Mouse (Mus musculus) lung, embryonic 14.5 days (tissue): ENCODE measurements around the gene Ssbp2. TPM values are rescaled to one million over a fixed set of nuclear protein-coding genes. Genes with fewer than 3 reads are reported as not detected.

Source experiments
- ATAC-seq: fragments of 200-750 bp; cut with Nextera tagmentation; 2 replicates; pipeline ENCODE4 v1.8.0; 2017; ENCODE audit warnings: mild to moderate bottlenecking, moderate TSS enrichment, moderate library complexity; ENCODE audit not compliant: insufficient read depth
- DNase-seq: peaks from one replicate; pipeline ENCODE4 v3.0.0-alpha.2; 2015
- H3K27ac ChIP-seq: fragments of 300-500 bp; sonication (generic); 2 replicates; pipeline ENCODE4 v1.5.1; 2014; ENCODE audit warnings: low read depth, mild to moderate bottlenecking, moderate library complexity
- H3K27me3 ChIP-seq: fragments of 300-500 bp; sonication (generic); 2 replicates; pipeline ENCODE4 v1.6.1; 2014; ENCODE audit warnings: low read length, control low read depth; ENCODE audit not compliant: insufficient read depth
- H3K36me3 ChIP-seq: fragments of 300-500 bp; sonication (generic); 2 replicates; pipeline ENCODE4 v1.6.1; 2014; ENCODE audit warnings: control low read depth; ENCODE audit not compliant: insufficient read depth
- H3K4me1 ChIP-seq: fragments of 300-500 bp; sonication (generic); 2 replicates; pipeline ENCODE4 v1.6.1; 2014; ENCODE audit warnings: antibody characterized with exemption, control low read depth; ENCODE audit not compliant: insufficient read depth
- H3K4me2 ChIP-seq: fragments of 300-500 bp; sonication (generic); 2 replicates; pipeline ENCODE4 v1.6.1; 2014; ENCODE audit warnings: mild to moderate bottlenecking
- H3K4me3 ChIP-seq: fragments of 300-500 bp; sonication (generic); 2 replicates; pipeline ENCODE4 v1.5.1; 2014; ENCODE audit warnings: low read depth, low read length
- H3K9ac ChIP-seq: fragments of 300-500 bp; sonication (generic); 2 replicates; pipeline ENCODE4 v1.6.1; 2014
- H3K9me3 ChIP-seq: fragments of 300-500 bp; sonication (generic); 2 replicates; pipeline ENCODE4 v1.6.1; 2016; ENCODE audit warnings: low read depth, low read length, control low read depth
- CTCF ChIP-seq: IDR thresholded peaks from 2 replicates; pipeline ENCODE4 v1.5.1; 2016; ENCODE audit warnings: antibody characterized with exemption, low read depth
- WGBS: fragments of 180-500 bp; shearing (Covaris S2); extraction: QIAGEN DNeasy Blood & Tissue Kit; methylation state at CpG from one replicate; pipeline ENCODE4 v1.1.7; 2014; 5-methylcytosine and 5-hydroxymethylcytosine counted together
- polyA plus RNA-seq: library from polyadenylated mRNA; unstranded; fragments of >200 nt; fragmentation: Nextera tagmentation; extraction: Ambion mirVana; gene quantifications from 2 replicates; pipeline ENCODE4 v1.2.1, GENCODE M21; 2014

Ssbp2 gene
- polyA plus RNA-seq, 1 experiment from 2014 or later, result 95.0 TPM

DNA sequence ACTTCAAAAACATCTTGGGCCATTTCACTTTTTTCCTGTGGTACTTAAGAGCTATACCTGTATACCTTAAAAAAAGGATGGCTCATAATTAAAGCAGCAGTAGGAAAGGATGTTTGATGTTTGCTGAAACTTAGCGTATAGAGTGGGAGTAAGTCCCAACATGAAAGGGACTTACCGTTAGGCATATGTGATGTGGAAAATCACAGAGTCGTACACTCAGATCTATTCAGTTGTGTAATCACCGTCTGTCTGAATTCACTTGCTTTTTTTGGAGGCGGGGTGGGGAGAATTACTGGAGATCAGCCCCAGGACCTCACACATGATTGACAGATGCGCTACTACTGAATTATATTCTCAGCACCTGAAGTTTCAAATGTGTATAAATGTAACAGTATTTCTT is 104.7 kb downstream of the Ssbp2 start:
- Histone ChIP-seq H3K4me1 (no peaks in the 10 kb centered on the region), H3K27me3 (no peaks in the 10 kb centered on the region), H3K4me3 (no peak overlapping the region), H3K27ac (no peak overlapping the region), H3K9me3 (no peaks in the 10 kb centered on the region), H3K4me2 (no peak overlapping the region), H3K36me3 (peaks cover 3% of the 10 kb centered on the region; the same call in 1 of the 2 replicates), H3K9ac (no peak overlapping the region)
- no peak for DNase-seq
- 88% methylated on average over 6 of the region's 6 CpGs for WGBS
- no peak for TF ChIP-seq CTCF
- no peak for ATAC-seq

- no peaks in the 10 kb centered on the region for H3K36me3 ChIP-seq
- no peak overlapping the region for H3K4me2 ChIP-seq
- ATAC-seq (no peak), DNase-seq (no peak)
- TF ChIP-seq CTCF, result no peak
- no peak overlapping the region for H3K4me3 ChIP-seq
- no peaks in the 10 kb centered on the region for H3K9me3 ChIP-seq
- no peak overlapping the region for H3K27ac ChIP-seq
- H3K27me3 ChIP-seq, result no peaks in the 10 kb centered on the region
- H3K4me1 ChIP-seq, result no peaks in the 10 kb centered on the region
- H3K9ac ChIP-seq, result no peak overlapping the region
Measured at GRCm38 (mm10) chr13:91581504-91581903, 121.4 kb downstream of the Ssbp2 start.

DNA sequence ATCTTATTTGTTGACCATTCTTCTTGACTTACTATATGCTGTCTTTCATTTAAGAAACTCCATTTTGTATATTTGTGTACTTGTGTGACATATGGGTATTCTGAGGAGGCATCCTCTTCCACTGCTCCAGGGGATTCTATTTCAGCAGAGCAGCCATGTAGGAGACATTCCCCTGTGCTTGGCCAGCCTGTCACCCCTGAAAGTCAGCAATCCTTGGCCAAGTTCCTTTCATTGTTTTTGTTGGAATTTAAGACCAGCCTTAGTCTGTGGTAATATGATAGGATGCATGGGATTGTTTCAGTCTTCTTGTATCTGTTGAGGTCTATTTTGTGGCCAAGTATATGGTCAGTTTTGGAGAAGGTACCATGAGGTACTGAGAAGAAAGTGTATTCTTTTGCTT is 122.1 kb downstream of the Ssbp2 start:
- no peak overlapping the region for H3K4me3 ChIP-seq
- H3K4me2 ChIP-seq, result no peak overlapping the region
- no peak for TF ChIP-seq CTCF
- H3K27me3 ChIP-seq, result no peaks in the 10 kb centered on the region
- H3K9me3 ChIP-seq, result no peaks in the 10 kb centered on the region
- no peak overlapping the region for H3K27ac ChIP-seq
- H3K4me1 ChIP-seq, result no peaks in the 10 kb centered on the region
- no peaks in the 10 kb centered on the region for H3K36me3 ChIP-seq
- DNase-seq (no peak), ATAC-seq (no peak)
- H3K9ac ChIP-seq, result no peak overlapping the region

- no peaks in the 10 kb centered on the region for H3K9me3 ChIP-seq
- no peak for ATAC-seq
- no peaks in the 10 kb centered on the region for H3K27me3 ChIP-seq
- TF ChIP-seq CTCF, result peak; percentile 6; the same call in 1 of the 2 replicates
- DNase-seq, result no peak
- WGBS, result 75% methylated on average over 5 of the region's 5 CpGs
- no peak overlapping the region for H3K4me3 ChIP-seq
- no peaks in the 10 kb centered on the region for H3K4me1 ChIP-seq
- H3K36me3 ChIP-seq, result no peaks in the 10 kb centered on the region
- no peak overlapping the region for H3K9ac ChIP-seq
- no peak overlapping the region for H3K27ac ChIP-seq
- no peak overlapping the region for H3K4me2 ChIP-seq
Measured at GRCm38 (mm10) chr13:91586368-91586767, 126.3 kb downstream of the Ssbp2 start.

DNA sequence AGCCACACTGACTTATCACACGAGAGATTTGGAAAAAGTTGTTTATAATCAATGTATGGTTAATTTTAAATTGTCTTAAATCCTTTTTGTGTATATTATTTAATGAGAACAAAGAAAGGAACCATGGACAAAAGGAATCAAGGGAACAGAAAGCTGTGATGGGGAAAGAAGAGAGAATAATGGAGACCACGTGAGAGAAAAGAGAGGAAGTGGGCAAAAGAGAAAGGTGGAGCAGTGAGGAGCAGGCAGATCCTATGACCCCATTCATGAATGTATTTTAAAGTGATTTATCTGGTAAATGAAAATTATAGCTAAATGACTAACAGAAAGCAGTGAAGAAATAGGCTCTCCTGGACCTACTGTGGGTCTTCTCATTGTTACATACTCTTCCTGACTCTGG is 128.4 kb downstream of the Ssbp2 start:
- no peak overlapping the region for H3K27ac ChIP-seq
- H3K4me1 ChIP-seq, result no peaks in the 10 kb centered on the region
- no peak overlapping the region for H3K9ac ChIP-seq
- TF ChIP-seq CTCF, result no peak
- H3K4me3 ChIP-seq, result no peak overlapping the region
- 72% methylated on average over 2 of the region's 2 CpGs for WGBS
- H3K9me3 ChIP-seq, result no peaks in the 10 kb centered on the region
- no peak for DNase-seq
- H3K4me2 ChIP-seq, result no peak overlapping the region
- H3K36me3 ChIP-seq, result no peaks in the 10 kb centered on the region
- ATAC-seq, result no peak
- H3K27me3 ChIP-seq, result no peaks in the 10 kb centered on the region

- TF ChIP-seq CTCF, result no peak
- DNase-seq (no peak), ATAC-seq (no peak)
- H3K9ac ChIP-seq, result no peak overlapping the region
- no peaks in the 10 kb centered on the region for H3K36me3 ChIP-seq
- H3K4me2 ChIP-seq, result no peak overlapping the region
- 74% methylated on average over 4 of the region's 4 CpGs for WGBS
- H3K4me3 ChIP-seq, result no peak overlapping the region
- H3K27ac ChIP-seq, result no peak overlapping the region
- no peaks in the 10 kb centered on the region for H3K4me1 ChIP-seq
- H3K27me3 ChIP-seq, result no peaks in the 10 kb centered on the region
- no peaks in the 10 kb centered on the region for H3K9me3 ChIP-seq
Measured at GRCm38 (mm10) chr13:91591863-91592262, 131.8 kb downstream of the Ssbp2 start.

GRCm38 (mm10) chr13:91595284-91595683 is 135.2 kb downstream of the Ssbp2 start:
- H3K36me3 ChIP-seq, result no peaks in the 10 kb centered on the region
- H3K27me3 ChIP-seq, result no peaks in the 10 kb centered on the region
- no peak for TF ChIP-seq CTCF
- H3K4me2 ChIP-seq, result no peak overlapping the region
- H3K9ac ChIP-seq, result no peak overlapping the region
- no peaks in the 10 kb centered on the region for H3K4me1 ChIP-seq
- H3K27ac ChIP-seq, result no peak overlapping the region
- no peaks in the 10 kb centered on the region for H3K9me3 ChIP-seq
- ATAC-seq, result no peak
- no peak for DNase-seq
- WGBS, result 86% methylated on average over 1 of the region's 1 CpGs
- no peak overlapping the region for H3K4me3 ChIP-seq

- no peaks in the 10 kb centered on the region for H3K9me3 ChIP-seq
- no peak overlapping the region for H3K4me3 ChIP-seq
- no peak overlapping the region for H3K9ac ChIP-seq
- no peaks in the 10 kb centered on the region for H3K27me3 ChIP-seq
- no peak for TF ChIP-seq CTCF
- no peaks in the 10 kb centered on the region for H3K4me1 ChIP-seq
- no peaks in the 10 kb centered on the region for H3K36me3 ChIP-seq
- H3K27ac ChIP-seq, result no peak overlapping the region
- H3K4me2 ChIP-seq, result no peak overlapping the region
- DNase-seq (no peak), ATAC-seq (no peak)
- WGBS, result 89% methylated on average over 3 of the region's 3 CpGs
Measured at GRCm38 (mm10) chr13:91599594-91599993, 139.5 kb downstream of the Ssbp2 start.
